Mouse (Mus musculus) thymus, postnatal 14 days (tissue): ENCODE data around the gene 4930516K23Rik.

Source experiments
- DNase-seq: peaks from one replicate; pipeline ENCODE4 v3.0.0; 2021

Gene 4930516K23Rik

DNA sequence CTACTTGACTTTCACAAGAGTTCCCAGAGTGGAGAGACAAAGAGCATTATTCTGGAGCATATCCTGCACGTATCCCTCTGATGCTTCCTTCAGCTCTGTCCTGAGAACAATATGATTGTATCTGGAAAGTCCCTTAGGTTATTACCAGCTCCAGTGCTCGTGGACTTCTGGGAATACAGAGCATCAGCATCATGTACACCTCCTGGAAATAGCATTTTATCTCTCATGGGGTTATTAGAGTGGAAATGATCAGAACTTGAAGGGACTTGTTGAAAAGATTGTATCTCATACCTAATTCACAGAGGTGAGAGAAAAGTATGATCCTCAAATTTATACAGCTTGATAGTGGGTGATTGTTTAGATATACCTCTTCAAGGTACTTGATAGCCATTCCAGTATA, at the start of gene 4930516K23Rik:
4930516K23Rik (minus strand) TSS at position 101 of the 400 bp plus-strand sequence.
- no peak for DNase-seq

GRCm38 (mm10) chr7:104104757-104104972, 43.4 kb upstream of the 4930516K23Rik start, which contains the start of gene Olfr646:
TSS of gene Olfr646 (plus strand) at chr7:104104873.
- no peak for DNase-seq

- DNase-seq, result no peak
Measured at GRCm38 (mm10) chr7:104103913-104104756, 42.9 kb upstream of the 4930516K23Rik start.

DNA sequence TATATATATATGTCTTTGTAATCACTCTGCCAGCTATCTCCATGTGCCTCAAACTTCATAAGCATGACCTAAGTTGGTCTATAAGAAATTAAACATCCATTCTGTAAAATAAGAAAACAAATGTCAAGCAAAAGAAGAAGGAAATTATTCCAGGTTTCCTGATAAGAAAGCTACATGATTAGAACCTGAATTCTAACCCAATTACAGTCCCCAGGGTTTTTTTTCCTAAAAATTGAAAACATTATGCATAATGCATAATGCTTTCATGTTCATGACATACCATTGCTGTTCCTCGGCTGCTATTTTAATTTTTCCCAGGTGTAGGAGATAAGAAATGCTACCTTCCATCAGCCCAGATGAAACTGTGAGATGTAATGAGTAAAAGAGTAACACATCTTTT, 24.1 kb upstream of the 4930516K23Rik start, which contains the start of gene Olfr645:
Olfr645 (minus strand) TSS at position 101 of the 400 bp plus-strand sequence.
- no peak for DNase-seq

DNA sequence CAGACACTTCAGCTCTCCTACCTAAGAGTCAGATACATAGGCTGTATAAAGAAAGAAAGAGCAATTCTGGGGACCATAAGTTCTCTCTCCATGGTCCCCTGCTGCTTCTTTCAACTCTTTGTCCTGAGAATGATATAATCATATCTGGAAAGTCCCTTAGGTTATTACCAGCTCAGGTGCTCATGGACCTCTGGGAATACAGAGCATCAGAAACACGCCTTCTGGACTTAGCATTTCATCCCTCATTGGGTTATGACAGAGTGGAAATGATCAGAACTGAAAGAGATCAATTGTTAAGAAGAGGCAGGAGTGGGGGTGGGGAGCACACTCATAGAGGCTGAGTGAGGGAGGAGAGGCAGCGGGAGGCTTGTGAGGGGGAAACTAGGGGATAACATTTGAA, 10.5 kb upstream of the 4930516K23Rik start, which contains the start of gene Olfr644:
Olfr644 (minus strand) TSS at position 101 of the 400 bp plus-strand sequence.
- no peak for DNase-seq

GRCm38 (mm10) chr7:104059215-104059614, 2.0 kb downstream of the 4930516K23Rik start:
- DNase-seq, result no peak

GRCm38 (mm10) chr7:104052566-104052965, 8.7 kb downstream of the 4930516K23Rik start, which contains the start of gene Olfr642:
TSS of gene Olfr642 (minus strand) at chr7:104052666.
- DNase-seq, result no peak

DNA sequence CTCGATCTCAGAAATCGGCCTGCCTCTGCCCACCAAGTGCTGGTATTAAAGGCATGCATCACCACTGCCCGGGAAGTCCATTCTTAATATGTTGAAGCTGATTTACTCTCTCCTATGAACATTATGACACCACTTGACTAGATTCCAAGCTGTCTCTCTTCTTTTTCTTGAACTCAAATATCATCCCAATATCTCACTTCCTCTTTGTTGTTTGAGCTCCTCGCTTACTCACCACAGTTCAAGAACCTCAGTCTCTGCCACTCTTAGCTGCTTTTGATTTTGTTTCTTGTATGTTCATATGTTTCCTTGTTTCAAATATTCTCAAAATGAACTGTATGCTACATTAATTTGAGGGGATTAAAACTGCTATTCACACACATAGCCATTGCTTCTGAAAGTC, 10.5 kb downstream of the 4930516K23Rik start:
- DNase-seq, result no peak

GRCm38 (mm10) chr7:104035145-104035544, 26.1 kb downstream of the 4930516K23Rik start, which contains the start of gene Olfr641:
TSS of gene Olfr641 (plus strand) at chr7:104035445.
- DNase-seq, result no peak

- no peak for DNase-seq
Measured at GRCm38 (mm10) chr7:104026978-104027377, 34.3 kb downstream of the 4930516K23Rik start.

DNA sequence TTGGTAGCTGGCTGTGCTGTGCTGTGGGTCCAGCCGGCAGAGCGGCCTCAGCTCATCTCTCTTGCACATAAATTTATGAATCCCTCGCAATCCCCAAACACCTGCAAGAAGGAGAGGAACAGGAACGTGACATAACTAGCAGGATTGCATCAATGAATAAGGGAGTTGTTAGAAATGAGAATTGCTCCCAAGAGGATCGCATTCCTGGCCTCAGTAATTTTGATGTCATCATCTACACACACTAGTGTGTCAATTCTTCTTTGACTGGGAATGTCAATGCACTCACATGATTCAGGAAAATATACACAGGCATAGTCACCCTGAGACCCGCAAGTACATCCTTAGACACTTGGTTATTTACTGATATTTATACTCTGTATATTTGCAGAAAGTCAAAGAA, 35.8 kb downstream of the 4930516K23Rik start, which contains the start of gene Olfr640:
Olfr640 (minus strand) TSS at position 101 of the 400 bp plus-strand sequence.
- DNase-seq, result no peak

DNA sequence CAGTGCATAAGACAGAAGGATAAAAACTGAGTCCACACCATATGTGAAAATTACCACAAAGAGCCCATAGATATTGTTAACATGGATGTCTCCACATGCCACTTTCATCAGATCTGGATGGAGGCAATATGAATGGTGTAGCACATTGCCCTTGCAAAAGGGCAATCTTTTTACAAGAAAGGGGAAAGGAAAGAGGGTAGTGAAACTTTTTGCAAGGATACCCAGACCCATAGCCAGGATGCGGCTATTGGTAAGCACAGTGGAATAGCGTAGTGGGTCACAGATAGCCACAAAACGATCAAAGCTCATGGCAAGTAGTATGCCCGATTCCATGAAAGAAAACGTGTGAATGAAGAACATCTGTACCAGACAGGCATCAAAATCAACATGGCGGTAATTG, 39.6 kb downstream of the 4930516K23Rik start:
- DNase-seq, result no peak

GRCm38 (mm10) chr7:104018953-104019352, 42.3 kb downstream of the 4930516K23Rik start:
- DNase-seq, result no peak

GRCm38 (mm10) chr7:104017203-104017602, 44.0 kb downstream of the 4930516K23Rik start, which contains the start of gene Olfr639:
TSS of gene Olfr639 (minus strand) at chr7:104017303.
- no peak for DNase-seq
